Mouse (Mus musculus): ENCODE results near the gene Itga3.
"Not testable (repeated sequence)": the region's sequence is repeated elsewhere in the genome, so short reads cannot be mapped to it uniquely, and the experiment has no call there.

Itga3 gene

DNA sequence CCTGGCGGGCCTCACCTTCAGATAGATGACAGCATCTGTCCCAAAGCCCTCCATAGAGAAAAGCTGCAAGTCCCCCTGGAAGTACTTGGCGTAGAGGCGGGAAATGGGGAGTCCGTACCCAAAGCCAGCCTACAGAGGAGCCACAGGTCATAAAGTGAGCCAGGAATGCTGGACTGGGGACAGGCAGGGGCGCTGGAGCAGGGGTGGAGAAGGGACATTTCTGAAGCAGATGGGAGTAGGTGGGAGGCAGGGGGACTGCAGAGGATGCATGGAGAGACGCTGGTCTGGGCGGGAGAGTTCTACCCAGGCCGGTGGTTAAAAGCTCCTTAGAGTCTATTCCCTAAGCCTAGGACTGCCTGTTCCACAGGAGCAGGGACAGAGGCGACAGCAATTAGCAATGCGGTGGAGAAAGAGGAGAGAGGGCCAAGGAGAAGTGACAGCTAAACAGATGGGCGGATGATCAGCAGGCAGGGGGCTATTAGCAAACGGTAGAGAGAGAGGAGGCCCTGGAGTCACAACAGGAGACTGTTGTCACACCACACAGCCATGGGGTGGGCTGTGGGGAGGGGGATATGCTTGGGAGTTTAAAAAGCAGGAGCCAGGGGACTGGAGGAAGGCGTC, 48.6 kb downstream of the Itga3 start:
- DNase-seq, result no peak

DNA sequence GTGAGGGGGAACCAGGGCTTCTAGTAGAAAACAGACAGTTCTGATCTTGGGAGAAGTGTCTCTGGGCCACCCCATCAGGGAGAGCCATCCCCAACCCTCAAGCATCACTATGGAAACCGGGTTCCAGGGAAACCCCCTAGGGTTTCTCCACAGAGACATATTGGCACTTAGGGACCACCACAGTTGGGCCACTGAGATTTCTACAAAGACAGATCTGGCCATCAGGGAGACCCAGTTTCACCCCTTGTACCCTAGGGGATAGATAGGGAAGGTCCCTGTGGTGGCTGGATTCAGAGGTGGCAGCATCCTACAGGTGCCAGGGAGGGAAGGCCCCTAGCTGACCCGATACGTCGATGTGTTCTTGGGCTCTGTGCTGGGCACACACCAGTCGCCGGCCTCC, 49.8 kb downstream of the Itga3 start:
- no peak for DNase-seq

DNA sequence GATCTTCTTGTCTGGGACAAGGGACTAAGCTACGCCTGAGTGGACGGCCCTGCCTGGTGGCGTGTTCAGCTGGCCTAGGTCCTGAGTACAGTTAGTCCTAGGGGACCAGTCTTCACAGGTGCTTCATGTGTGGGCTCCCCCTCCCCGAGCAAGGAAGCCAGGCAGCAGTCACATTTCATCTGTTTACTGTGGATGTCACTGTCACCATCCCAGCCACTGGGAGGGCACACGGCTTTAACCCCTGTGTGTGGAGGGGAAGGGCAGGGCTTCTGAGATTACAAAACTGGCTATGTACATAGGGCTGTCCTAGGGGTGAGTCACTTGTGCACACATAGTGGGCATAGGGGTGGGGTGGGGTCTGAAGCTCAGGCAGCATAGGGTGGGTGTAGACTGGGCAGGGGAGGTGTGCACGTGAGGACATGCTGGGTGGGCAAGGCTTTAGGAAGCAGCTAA, 50.5 kb downstream of the Itga3 start:
- no peak for DNase-seq

DNA sequence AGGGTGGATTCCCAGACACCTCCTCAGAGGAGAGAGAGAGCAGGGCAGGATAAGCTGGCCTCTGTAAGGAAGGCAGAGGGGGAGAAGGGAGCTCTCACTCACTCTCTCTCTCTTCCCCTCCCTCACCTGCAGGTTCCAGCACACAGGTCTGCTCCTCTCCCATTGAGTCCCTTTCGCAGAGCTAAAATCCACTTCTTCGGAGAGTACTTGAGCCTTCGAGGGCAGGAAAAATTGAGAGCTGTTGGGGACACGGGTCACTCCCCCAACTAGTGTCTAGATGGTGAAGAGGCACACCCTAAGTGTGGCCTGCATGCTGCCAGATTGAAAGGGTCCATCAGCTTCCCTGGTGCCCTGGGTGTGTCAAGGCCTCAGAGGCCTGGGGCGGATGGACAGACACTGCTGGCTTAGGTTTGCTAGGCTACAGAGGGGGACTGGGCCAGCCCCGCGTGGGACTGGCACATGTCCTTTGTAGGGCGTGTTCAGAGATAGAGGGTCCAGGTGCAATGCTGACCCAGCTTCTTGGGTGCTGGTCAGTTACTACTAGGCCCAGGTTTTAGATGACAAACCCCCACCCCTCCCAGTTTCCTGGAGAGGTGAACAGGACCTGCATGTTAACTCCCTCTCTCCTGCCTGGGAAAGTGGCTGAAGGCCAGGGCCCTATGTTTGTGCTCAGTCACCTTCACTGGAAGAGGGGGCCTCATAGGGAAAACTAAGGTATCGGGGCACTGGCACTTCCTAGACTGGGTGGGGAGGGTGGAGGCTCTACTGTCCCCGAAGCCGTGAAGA, 51.2 kb downstream of the Itga3 start:
- no peak for DNase-seq

DNA sequence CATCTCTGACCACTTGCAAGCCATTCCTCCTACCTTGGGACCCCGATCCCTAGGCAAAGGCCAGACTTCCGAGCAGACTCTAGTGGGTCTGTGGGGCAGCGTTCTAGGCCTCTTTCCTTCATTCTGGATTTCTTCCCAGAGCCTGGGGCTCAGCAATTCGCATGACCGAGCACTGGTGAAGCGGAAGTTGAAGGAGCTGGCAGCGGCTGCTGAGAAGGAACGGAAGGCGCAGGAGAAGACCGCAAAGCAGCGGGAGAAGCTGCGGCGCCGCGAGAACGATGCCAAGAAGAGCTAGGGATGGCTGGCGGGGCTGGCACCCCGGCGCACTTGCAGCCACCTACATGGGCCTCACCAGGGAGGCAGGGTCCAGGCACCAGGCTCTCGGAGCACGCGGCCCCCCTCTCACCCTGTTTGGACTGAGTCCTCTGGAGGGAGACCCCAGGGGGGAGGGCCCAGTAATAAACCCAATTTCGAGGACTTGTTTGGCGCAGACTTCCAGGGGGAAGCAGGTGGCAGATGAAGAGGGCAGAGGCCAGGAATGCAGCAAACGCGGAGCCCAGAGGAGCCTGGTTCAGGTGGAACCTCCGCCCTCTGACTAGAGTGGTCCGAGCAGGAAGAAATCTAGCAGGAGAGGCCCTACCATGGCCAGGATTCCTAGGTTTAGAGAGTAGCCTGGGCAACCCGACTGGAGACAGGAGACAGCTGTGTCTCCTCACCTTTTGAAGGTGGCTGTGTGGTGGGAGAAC, 52.0 kb downstream of the Itga3 start:
- DNase-seq, result peak; percentile 92 to 93

DNA sequence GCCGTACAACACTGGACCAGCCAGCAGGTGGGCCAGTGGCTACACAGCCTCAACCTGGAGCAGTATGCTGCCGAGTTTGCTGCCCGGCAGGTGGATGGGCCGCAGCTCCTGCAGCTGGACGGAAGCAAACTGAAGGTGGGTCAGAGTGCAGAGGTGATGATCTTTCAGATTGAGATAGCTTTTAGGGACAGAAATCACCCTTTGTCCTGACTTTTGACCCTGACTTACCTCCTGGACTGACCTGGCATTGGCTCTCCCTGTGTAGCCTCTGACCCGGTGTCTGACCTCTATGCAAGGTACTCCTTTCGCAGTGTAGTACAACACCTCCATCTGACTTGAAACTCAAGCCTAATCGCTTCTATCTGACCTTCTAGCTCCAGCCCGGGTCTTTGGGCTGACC, 53.1 kb downstream of the Itga3 start:
- no peak for DNase-seq

DNA sequence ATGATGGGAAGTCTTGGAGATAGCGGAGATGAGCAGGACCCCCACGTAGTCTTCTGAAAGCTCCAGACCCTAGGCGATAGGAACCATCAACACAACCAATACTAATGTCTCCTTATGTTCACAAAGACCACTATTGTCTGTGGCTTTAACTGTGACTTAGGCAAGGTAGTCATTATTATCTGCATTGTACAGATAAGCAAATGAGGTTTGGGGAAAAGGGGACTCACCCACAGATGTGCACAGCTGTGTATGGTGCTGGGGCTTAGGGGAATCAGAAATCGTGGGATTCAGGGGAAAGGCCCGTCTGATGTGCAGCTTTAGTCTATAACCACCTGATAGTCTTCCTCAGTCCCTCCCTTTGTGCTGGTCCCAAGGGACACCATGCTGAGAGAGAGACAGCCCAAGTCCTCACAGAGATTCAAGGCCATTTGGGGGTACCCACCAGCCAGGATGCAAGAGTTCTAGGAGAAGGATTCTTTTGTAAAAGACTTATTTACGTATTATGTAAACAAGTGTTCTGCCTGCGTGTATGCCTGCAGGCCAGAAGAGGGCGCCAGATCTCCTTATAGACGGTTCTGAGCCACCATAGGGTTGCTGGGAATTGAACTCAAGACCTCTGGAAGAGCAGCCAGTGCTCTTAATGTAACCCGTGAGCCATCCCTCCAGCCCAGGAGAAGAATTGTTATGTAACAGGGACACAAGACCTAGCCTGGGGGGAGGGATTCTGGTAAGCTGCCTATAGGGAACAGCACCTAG, 54.2 kb downstream of the Itga3 start:
- no peak for DNase-seq

DNA sequence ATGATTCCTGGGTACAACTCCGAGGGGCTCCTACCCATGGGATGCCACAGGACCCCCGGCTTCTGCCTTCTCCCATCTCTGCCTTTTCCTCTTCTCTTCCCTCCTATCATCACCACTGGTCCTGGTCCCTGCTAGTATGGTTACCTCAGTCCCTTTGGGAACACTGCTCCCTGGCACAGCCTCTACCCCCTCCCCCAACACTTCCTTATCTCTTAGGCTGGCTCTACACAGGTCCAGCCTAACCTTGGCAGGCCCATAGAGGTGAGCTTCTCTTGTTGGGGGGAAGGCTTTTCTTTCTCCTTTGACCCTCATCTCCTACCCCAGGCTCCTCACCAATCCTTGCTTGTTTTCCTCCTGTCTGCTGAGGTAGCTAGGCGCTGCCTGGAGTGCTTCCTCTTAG, 61.1 kb downstream of the Itga3 start:
- no peak for DNase-seq

DNA sequence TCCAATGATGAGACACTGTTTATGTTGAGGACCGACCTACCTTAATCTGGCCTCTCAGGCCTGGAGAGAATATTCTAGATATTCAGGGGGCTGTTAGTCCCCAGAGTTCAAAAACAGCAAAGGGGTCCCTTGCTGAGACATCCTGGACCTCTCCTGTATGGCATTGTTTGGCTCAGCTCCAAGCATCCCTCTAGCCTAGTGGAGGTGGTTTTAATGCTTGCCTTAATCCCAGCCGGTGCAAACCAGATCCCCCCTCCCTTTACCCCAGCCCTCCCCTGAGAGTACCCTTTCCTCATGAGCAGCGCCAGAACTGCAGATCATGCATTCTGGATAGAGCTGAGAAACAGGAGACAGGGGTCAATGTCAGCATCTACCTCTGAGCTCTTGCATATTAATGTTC, 64.1 kb downstream of the Itga3 start:
- no peak for DNase-seq

DNA sequence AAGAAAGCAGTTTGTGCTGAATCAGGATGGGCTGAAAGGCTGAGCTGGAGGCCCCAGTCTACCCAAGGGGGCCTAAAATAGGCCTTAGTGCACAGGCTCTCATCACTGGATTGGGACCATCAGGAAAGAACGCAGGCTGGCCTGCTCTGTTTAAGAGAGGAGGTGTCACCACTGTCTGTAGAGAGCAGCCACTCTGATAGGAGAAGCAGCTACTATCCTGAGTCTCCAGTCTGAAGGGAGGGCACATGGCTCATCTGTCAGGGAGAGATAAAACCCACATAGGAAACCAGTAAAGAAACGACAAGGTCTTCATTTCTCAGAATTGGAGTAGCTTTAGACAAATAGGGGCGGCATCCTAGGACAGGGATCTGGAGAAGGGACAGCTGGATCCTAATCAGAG, 64.5 kb downstream of the Itga3 start:
- no peak for DNase-seq

DNA sequence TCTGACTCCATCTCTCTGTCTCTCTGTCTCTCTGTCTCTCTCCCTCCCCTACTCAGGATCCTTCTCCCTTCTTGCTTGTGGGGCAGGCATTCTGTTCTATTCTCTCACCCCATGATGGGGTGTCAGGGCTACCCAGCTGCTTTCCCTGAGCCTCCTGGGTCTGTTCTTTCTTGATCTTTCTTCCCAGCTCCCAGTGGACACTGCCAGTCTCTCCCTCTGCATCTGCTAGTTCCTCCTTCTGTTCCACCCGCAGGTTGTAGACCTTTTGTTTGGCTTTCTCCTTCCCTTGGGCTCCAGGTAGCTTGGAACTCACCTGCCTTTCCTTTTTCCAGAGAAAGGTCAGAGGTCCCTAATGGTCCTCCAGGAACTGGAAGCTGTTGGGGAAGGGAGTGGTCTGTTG, 65.2 kb downstream of the Itga3 start:
- no peak for DNase-seq

DNA sequence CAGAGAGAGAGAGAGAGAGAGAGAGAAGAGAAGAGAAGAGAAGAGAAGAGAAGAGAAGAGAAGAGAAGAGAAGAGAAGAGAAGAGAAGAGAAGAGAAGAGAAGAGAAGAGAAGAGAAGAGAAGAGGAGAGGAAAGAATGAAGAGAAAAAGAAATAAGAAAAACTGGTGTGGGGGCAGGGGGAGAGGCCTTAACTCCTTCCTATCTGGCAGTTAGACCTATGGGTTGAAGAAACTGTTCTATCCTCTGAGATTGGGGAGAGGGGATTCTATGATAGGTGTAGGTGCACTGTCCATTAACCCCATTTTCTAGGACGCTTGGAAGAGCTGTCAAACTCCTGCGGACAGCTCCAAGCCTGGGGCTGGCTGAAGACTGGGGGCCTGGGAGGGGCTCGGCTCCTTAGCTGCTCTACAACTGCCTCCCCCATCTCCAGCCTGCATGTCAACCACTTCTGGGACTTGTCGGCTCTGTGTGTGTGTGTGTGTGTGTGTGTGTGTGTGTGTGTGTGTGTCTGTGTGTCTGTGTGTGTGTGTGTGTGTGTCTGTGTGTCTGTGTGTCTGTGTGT, 65.7 kb downstream of the Itga3 start:
- not testable (repeated sequence) for DNase-seq

DNA sequence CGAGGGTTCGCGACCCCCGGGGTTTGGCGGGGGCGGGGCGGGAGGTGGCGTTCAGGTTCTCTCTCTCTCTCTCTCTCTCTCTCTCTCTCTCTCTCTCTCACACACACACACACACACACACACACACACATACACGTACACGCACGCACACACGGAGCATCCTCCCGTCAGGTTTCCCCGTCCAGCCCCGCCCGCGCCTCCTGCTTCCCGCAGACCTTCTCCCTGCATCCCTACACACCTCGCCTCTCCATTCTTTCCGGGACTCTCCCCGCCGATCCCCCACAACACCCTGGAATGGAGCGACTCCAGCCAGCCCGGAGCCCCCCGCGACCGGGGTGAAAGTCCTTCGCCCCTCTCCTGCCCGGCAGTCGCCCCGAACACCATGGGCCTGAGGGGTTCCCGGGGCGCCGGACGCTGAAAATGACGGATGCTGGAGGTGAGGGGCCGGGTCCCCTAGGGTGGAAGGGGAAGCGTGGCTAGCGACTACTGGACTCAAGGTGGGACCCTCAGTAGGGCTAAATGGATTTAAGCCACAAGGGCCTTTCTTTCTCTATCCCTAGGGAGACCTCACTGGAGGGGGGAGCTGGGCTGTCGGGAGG, 66.4 kb downstream of the Itga3 start:
- peak; percentile 78 to 83 for DNase-seq

DNA sequence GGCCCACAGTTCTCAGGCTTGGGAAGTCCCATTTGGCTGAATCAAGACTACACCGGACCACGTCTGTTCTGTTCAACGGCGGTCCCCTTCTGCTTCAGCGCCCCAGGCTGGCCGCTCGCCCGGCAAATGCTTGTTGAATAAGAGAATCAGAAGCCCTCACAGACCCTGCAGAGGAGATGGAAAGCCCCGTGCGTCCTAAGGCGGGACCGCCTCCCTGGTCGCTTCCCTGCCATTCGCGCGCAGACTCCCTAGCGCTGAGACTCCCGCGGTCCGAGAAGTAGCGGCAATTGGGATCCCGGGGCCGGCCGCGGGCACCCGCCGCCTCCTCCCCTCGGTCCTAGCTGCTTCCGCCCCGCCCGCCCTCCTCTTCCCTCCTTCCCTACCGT, 67.0 kb downstream of the Itga3 start, which contains the start of gene Samd14:
Gene Samd14, plus strand, starts transcription at position 251 of the 386 bp plus-strand sequence.
- DNase-seq, result peak; percentile 74 to 75

DNA sequence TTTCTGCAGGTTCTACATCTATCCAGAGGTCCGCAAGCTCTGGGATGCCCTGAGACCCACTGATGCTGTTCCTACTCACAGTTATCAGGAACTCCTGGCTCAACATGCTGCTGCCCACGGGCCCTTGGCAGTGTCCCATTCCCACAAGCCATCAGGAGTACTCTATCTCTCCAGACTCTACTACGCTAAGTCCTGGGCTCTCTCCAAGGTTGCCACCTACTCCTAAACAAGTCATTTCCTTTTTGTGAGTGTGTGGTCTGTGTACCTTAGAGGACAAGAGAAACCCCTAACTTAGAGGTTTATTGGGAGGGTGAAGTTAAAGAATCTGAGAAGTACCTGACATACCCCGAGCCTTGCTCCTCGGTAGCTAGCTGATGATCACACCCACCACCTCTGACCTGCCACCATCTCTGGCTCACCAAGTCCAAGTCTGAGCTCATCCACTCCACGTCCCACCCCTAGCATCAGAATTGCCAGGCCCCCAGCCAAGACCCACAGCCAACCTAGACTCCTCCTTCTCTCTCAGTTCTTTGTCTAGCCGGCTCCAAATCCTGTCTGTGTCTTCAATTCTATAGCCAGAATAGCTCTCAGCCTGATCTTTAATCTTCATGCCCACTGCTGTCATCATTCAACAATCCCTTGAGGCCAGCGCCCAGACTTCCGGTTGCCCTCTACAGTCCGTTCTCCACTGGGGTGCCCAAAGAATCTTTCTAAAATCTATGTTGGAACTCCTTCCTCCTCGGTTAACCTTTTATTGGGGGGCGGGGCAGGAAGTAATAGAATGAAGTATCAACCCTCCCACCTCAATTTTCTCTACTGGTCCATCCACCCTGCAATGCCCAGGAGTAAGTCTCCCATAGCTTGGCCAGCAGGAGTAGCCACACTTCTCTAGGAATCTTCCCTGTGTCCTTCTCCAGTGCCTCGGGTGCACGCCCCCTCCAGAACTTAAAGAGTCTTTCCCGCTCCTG, 67.7 kb downstream of the Itga3 start:
- no peak for DNase-seq

DNA sequence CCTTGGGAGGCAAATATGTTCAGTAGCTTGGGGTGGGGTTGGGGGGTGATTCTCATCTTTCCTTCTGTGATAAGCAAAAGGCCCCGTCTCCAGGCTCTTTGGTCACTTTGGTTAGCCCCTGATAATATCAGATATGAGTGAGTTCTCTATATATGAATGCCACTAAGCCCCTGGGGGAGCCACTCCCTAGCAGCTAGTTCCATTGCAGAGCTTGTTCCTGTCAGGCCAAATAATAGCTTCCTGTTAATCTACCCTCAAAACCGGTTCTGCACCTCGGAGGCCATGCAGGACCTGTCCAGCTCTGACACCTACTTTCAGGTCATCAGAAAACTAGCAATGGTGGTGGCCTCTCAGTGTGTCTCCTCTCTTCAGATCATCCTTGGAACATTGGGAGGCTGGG, 69.2 kb downstream of the Itga3 start:
- DNase-seq, result no peak

DNA sequence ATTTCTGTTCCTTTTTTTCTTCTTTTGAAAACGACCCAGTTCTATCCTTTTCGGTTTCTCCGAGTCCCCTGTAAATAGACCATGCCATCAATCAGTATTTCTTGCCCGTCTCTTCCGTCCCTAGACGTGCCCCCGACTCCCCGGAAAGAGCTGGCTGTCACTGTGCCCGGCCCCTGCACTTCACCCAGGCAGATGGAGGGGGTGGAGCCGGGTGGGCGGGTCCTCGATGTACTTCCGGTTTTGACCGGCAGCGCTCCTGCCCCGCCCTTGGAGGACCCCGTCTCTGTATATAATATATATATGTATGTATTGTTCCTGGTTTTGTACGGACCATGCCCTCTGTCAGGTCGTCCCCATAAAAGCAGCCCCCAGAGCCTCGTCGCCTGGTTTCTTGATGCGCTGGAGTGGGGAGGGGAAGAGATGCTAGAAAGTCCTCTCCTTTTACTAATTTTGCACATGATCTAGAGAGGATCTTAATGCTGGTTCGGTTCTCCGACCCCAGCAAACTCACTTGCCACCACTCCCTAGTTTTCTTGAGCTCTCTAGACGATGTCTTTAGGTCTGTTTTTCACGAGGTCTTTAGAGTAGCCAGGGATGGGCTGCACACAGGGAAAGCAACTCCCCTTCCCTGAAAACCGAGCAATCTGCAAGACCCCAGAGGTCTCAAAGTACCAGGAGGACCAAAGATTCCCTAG, 69.9 kb downstream of the Itga3 start:
- DNase-seq, result peak in 1 of 2 experiments; percentile 77

DNA sequence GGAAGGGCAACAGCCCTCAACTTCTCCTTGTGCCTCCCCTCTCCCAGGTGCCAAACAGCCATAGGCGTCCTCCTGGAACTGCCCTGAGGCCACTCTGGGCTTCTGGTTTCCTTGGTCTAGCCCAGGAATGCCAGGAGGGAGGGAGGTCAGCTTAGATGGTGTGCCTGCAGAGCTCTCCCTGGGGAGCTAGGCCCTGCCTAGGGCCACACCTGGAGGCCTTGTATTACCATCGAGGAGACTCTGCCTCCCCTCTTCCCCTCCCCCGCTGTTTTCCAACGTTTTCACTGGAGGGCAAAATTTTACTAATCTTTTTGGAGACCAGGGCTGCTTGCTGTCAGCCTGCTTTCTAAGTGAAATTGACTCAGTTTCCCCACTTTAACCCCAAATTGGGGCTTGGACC, 70.6 kb downstream of the Itga3 start:
- DNase-seq, result no peak

DNA sequence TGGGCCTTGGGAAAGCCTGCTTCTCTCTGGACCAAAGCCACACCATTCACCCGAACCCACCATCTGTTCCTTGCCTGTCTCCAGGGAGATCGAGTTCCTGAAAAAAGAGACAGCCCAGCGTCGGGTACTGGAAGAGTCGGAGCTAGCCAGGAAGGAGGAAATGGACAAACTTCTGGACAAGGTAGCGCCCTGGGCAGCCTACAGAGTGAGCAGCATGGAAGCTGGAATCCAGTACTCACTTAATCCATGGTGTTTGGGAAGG, 71.7 kb downstream of the Itga3 start:
- no peak for DNase-seq

DNA sequence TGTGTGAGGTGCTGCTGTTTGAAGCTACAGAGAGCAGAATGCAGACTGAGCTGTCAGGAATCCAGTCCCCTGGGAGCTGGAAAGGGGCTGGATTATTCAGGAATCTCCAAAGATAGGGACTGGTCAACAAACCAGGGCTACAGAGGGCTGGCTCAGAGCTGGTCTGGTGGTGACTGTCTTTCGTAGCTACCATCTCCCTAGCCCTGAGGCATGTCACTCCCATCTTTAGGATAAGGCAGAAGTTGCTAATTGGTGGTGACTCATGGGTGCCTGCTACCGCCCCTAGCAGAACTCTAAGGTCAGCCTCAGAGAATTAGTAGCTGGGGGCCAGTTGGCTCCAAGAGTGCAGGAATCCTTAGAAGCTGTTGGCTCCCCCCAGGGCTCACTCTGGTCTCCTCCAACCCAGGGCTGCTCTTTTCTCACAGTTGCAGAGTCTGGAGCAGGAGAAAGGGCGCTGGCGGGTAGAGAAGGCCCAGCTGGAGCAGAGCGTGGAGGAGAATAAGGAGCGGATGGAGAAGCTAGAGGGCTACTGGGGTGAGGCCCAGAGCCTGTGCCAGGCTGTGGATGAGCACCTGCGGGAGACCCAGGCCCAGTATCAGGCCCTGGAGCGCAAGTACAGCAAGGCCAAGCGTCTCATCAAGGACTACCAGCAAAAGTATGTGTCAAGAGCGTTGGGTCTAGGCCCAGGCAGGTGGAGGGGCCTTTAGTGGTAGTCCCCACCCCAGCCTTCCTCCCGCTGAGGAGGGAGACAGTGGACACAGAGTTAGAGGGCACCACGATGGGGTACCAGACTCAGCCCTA, 72.3 kb downstream of the Itga3 start:
- DNase-seq, result no peak

Data from cerebellum, postnatal 36 days (tissue).